Mouse (Mus musculus): ENCODE measurements around the gene Specc1l. TPM values are rescaled to one million over a fixed set of nuclear protein-coding genes. Genes with fewer than 3 reads are reported as not detected.

The Specc1l gene
- total and polyA plus RNA-seq, 2 experiments from 2014 or later, result 23.6 to 37.5 TPM

- Histone ChIP-seq H3K4me2 (ENCODE audit: low read depth, low read length, poor library complexity, severe bottlenecking) (no peak overlapping the region), H3K36me3 (ENCODE audit: insufficient read depth, low read length) (no peaks in the 10 kb centered on the region), H3K9me3 (ENCODE audit: low read length) (no peaks in the 10 kb centered on the region), H3K4me3 (ENCODE audit: low read depth, low read length) (no peak overlapping the region), H3K27me3 (ENCODE audit: insufficient read depth, low read length) (peaks cover 15% of the 10 kb centered on the region), H3K4me1 (ENCODE audit: insufficient read depth, low read length) (no peaks in the 10 kb centered on the region), H3K9ac (replicated peaks; ENCODE audit: low read length, poor library complexity, severe bottlenecking) (no peak overlapping the region), H3K27ac (ENCODE audit: low read depth, low read length) (no peak overlapping the region)
- ATAC-seq (ENCODE audit: low FRiP score) (no peak), DNase-seq (ENCODE audit: low spot score) (no peak)
- 45% methylated on average over 6 of the region's 6 CpGs for WGBS
- TF ChIP-seq CTCF (IDR thresholded peaks at IDR 0.05), result no peak
Observed at GRCm38 (mm10) chr10:75322966-75323365, 111.1 kb downstream of the Specc1l start.

- Histone ChIP-seq H3K27me3 (ENCODE audit: insufficient read depth, low read length) (peaks cover 4% of the 10 kb centered on the region; the same call in 1 of the 2 replicates), H3K9ac (replicated peaks; ENCODE audit: low read length, poor library complexity, severe bottlenecking) (no peak overlapping the region), H3K9me3 (ENCODE audit: low read length) (no peaks in the 10 kb centered on the region), H3K4me2 (ENCODE audit: low read depth, low read length, poor library complexity, severe bottlenecking) (no peak overlapping the region), H3K4me1 (ENCODE audit: insufficient read depth, low read length) (no peaks in the 10 kb centered on the region), H3K36me3 (ENCODE audit: insufficient read depth, low read length) (no peaks in the 10 kb centered on the region), H3K27ac (ENCODE audit: low read depth, low read length) (no peak overlapping the region), H3K4me3 (ENCODE audit: low read depth, low read length) (no peak overlapping the region)
- DNase-seq (ENCODE audit: low spot score) (no peak), ATAC-seq (ENCODE audit: low FRiP score) (no peak)
- 89% methylated on average over 8 of the region's 8 CpGs for WGBS
- TF ChIP-seq CTCF (IDR thresholded peaks at IDR 0.05), result no peak
Observed at GRCm38 (mm10) chr10:75323986-75324385, 112.1 kb downstream of the Specc1l start.

GRCm38 (mm10) chr10:75324391-75324790 is 112.5 kb downstream of the Specc1l start:
- Histone ChIP-seq H3K27ac (ENCODE audit: low read depth, low read length) (no peak overlapping the region), H3K27me3 (ENCODE audit: insufficient read depth, low read length) (0 out of 2 replicates have a peak, but pooled peaks cover under 1% of the 10 kb centered on the region), H3K4me3 (ENCODE audit: low read depth, low read length) (no peak overlapping the region), H3K4me2 (ENCODE audit: low read depth, low read length, poor library complexity, severe bottlenecking) (no peak overlapping the region), H3K36me3 (ENCODE audit: insufficient read depth, low read length) (no peaks in the 10 kb centered on the region), H3K9ac (replicated peaks; ENCODE audit: low read length, poor library complexity, severe bottlenecking) (no peak overlapping the region), H3K4me1 (ENCODE audit: insufficient read depth, low read length) (no peaks in the 10 kb centered on the region), H3K9me3 (ENCODE audit: low read length) (no peaks in the 10 kb centered on the region)
- 72% methylated on average over 10 of the region's 10 CpGs for WGBS
- DNase-seq (ENCODE audit: low spot score), result no peak
- no peak for ATAC-seq (ENCODE audit: low FRiP score)
- no peak for TF ChIP-seq CTCF (IDR thresholded peaks at IDR 0.05)

DNA sequence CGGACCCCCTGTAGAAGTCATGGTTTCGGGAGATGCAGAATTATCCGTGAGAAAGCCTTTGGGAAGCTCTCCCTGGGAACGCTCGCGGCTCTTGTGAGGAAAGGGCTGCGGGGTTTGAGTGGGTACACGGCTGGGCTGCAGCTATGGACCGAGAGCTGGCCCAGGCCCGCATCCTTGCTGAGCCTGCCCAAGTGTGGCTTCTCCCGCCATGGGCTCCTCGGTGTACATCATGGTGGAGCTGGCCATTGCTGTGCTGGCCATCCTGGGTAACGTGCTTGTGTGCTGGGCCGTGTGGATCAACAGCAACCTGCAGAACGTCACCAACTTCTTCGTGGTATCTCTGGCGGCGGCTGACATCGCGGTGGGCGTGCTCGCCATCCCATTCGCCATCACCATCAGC is 113.9 kb downstream of the Specc1l start:
- H3K9ac ChIP-seq (replicated peaks; ENCODE audit: low read length, poor library complexity, severe bottlenecking), result no peak overlapping the region
- no peak for DNase-seq (ENCODE audit: low spot score)
- no peaks in the 10 kb centered on the region for H3K27me3 ChIP-seq (ENCODE audit: insufficient read depth, low read length)
- WGBS, result 96% methylated on average over 23 of the region's 23 CpGs
- no peak for ATAC-seq (ENCODE audit: low FRiP score)
- H3K4me3 ChIP-seq (ENCODE audit: low read depth, low read length), result no peak overlapping the region
- no peak for TF ChIP-seq CTCF (IDR thresholded peaks at IDR 0.05)
- no peaks in the 10 kb centered on the region for H3K4me1 ChIP-seq (ENCODE audit: insufficient read depth, low read length)
- no peaks in the 10 kb centered on the region for H3K36me3 ChIP-seq (ENCODE audit: insufficient read depth, low read length)
- no peak overlapping the region for H3K27ac ChIP-seq (ENCODE audit: low read depth, low read length)
- no peak overlapping the region for H3K4me2 ChIP-seq (ENCODE audit: low read depth, low read length, poor library complexity, severe bottlenecking)
- H3K9me3 ChIP-seq (ENCODE audit: low read length), result no peaks in the 10 kb centered on the region

DNA sequence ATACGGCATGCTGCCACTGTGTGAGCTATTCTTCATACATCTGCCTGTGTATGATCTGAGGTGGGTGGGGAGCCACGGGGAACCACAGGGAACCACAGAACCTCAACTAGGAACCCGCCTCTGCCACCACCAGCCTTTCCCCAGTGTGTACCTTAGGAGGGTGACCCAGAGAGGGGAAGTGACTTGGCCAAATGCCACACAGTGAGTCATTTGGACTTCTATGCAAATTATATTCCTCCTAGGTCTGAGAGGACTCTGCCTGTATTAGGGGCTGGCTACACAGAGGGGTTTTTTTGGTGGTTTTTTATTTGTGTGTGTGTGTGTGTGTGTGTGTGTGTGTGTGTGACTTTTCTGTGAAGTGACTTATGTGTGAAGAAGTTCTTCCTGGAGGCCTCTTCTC is 114.7 kb downstream of the Specc1l start:
- Histone ChIP-seq H3K4me1 (ENCODE audit: insufficient read depth, low read length) (no peaks in the 10 kb centered on the region), H3K27me3 (ENCODE audit: insufficient read depth, low read length) (no peaks in the 10 kb centered on the region), H3K27ac (ENCODE audit: low read depth, low read length) (no peak overlapping the region), H3K4me3 (ENCODE audit: low read depth, low read length) (no peak overlapping the region), H3K4me2 (ENCODE audit: low read depth, low read length, poor library complexity, severe bottlenecking) (no peak overlapping the region), H3K36me3 (ENCODE audit: insufficient read depth, low read length) (no peaks in the 10 kb centered on the region), H3K9ac (replicated peaks; ENCODE audit: low read length, poor library complexity, severe bottlenecking) (no peak overlapping the region), H3K9me3 (ENCODE audit: low read length) (no peaks in the 10 kb centered on the region)
- DNase-seq (ENCODE audit: low spot score), result no peak
- 87% methylated on average over 3 of the region's 3 CpGs for WGBS
- ATAC-seq (ENCODE audit: low FRiP score), result no peak
- no peak for TF ChIP-seq CTCF (IDR thresholded peaks at IDR 0.05)

DNA sequence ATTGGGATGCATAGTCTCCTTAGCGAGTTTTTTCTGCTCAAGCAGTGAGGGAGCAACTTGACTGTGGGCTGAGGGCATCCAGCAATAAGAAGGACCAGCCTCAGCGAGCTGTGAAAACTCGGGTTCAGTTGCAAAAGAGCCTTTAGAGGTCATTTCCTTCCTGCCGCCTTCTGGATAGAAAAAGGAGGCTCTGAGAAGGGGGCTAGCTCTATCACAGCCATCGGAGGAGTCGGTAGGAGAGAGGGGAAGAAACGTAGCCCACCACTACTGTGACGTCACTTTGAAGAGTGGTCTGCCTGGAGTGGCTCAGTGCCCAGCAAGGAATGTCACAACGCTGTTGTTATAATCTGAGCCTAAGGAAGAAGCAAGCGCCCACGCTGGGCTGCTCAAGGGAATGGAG is 115.2 kb downstream of the Specc1l start:
- no peak for DNase-seq (ENCODE audit: low spot score)
- ATAC-seq (ENCODE audit: low FRiP score), result no peak

More for the DNA sequence above, 115.2 kb downstream of the Specc1l start:
- no peak overlapping the region for H3K4me2 ChIP-seq (ENCODE audit: low read depth, low read length, poor library complexity, severe bottlenecking)
- H3K36me3 ChIP-seq (ENCODE audit: insufficient read depth, low read length), result no peaks in the 10 kb centered on the region
- no peaks in the 10 kb centered on the region for H3K9me3 ChIP-seq (ENCODE audit: low read length)
- H3K9ac ChIP-seq (replicated peaks; ENCODE audit: low read length, poor library complexity, severe bottlenecking), result no peak overlapping the region
- H3K4me1 ChIP-seq (ENCODE audit: insufficient read depth, low read length), result no peaks in the 10 kb centered on the region
- H3K4me3 ChIP-seq (ENCODE audit: low read depth, low read length), result no peak overlapping the region
- no peak overlapping the region for H3K27ac ChIP-seq (ENCODE audit: low read depth, low read length)
- H3K27me3 ChIP-seq (ENCODE audit: insufficient read depth, low read length), result no peaks in the 10 kb centered on the region
- 71% methylated on average over 11 of the region's 11 CpGs for WGBS
- TF ChIP-seq CTCF (IDR thresholded peaks at IDR 0.05), result no peak
